Mouse (Mus musculus): ENCODE measurements around the gene Tmem256. TPM values are rescaled to one million over a fixed set of nuclear protein-coding genes. Genes with fewer than 3 reads are reported as not detected.

Gene Tmem256
- polyA plus RNA-seq, 1 experiment from 2014 or later: 280 TPM

- no peaks in the 10 kb centered on the region for H3K9me3 ChIP-seq (replicated peaks)
- H3K4me1 ChIP-seq: peaks cover 62% of the 10 kb centered on the region
- WGBS: under 1% methylated on average over 33 of the region's 33 CpGs
- DNase-seq (ENCODE audit: low spot score): peak; percentile 86
- H3K4me3 ChIP-seq: peak overlapping the region; percentile 62
- no peaks in the 10 kb centered on the region for H3K36me3 ChIP-seq
- peaks cover 100% of the 10 kb centered on the region for H3K27me3 ChIP-seq (ENCODE audit: low read depth, poor library complexity, severe bottlenecking)
- H3K27ac ChIP-seq: peak overlapping the region; percentile 66
Measured at GRCm38 (mm10) chr11:69802648-69803105, 35.6 kb upstream of the Tmem256 start.

GRCm38 (mm10) chr11:69803328-69803727 is 35.0 kb upstream of the Tmem256 start:
- Histone ChIP-seq H3K27ac (peak overlapping the region; percentile 57), H3K36me3 (no peaks in the 10 kb centered on the region), H3K9me3 (replicated peaks) (no peaks in the 10 kb centered on the region), H3K4me3 (peak overlapping the region; percentile 62), H3K27me3 (ENCODE audit: low read depth, poor library complexity, severe bottlenecking) (peaks cover 98% of the 10 kb centered on the region), H3K4me1 (peaks cover 62% of the 10 kb centered on the region)
- DNase-seq (ENCODE audit: low spot score): no peak
- WGBS: 3% methylated on average over 12 of the region's 12 CpGs

- Histone ChIP-seq H3K9me3 (replicated peaks) (no peaks in the 10 kb centered on the region), H3K27ac (peak overlapping the region; percentile 57), H3K36me3 (no peaks in the 10 kb centered on the region), H3K4me3 (peak overlapping the region; percentile 62), H3K27me3 (ENCODE audit: low read depth, poor library complexity, severe bottlenecking) (peaks cover 91% of the 10 kb centered on the region), H3K4me1 (peaks cover 60% of the 10 kb centered on the region)
- WGBS: 1% methylated on average over 60 of the region's 60 CpGs
- peak; percentile 78 for DNase-seq (ENCODE audit: low spot score)
Measured at GRCm38 (mm10) chr11:69803786-69804651, 34.3 kb upstream of the Tmem256 start.

DNA sequence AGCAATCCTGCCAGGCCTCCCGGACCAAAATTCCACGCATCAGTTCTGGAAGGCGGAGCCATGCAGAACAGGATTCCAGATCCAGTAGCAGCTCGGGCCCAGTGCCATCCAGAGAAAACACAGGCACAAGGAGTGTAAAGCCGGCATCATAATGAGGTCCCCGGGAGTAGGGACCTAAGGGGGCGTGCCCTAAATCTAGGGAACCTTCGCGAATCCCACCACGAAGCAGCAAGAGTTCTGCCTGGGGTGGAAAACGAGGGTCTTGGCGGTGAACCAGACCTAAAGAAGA is 33.7 kb upstream of the Tmem256 start:
- H3K27me3 ChIP-seq (ENCODE audit: low read depth, poor library complexity, severe bottlenecking): peaks cover 86% of the 10 kb centered on the region
- no peak overlapping the region for H3K27ac ChIP-seq
- H3K9me3 ChIP-seq (replicated peaks): no peaks in the 10 kb centered on the region
- H3K4me1 ChIP-seq: peaks cover 54% of the 10 kb centered on the region
- peak; percentile 43 for DNase-seq (ENCODE audit: low spot score)
- 5% methylated on average over 12 of the region's 12 CpGs for WGBS
- H3K4me3 ChIP-seq: peak overlapping the region; percentile 62
- H3K36me3 ChIP-seq: no peaks in the 10 kb centered on the region

DNA sequence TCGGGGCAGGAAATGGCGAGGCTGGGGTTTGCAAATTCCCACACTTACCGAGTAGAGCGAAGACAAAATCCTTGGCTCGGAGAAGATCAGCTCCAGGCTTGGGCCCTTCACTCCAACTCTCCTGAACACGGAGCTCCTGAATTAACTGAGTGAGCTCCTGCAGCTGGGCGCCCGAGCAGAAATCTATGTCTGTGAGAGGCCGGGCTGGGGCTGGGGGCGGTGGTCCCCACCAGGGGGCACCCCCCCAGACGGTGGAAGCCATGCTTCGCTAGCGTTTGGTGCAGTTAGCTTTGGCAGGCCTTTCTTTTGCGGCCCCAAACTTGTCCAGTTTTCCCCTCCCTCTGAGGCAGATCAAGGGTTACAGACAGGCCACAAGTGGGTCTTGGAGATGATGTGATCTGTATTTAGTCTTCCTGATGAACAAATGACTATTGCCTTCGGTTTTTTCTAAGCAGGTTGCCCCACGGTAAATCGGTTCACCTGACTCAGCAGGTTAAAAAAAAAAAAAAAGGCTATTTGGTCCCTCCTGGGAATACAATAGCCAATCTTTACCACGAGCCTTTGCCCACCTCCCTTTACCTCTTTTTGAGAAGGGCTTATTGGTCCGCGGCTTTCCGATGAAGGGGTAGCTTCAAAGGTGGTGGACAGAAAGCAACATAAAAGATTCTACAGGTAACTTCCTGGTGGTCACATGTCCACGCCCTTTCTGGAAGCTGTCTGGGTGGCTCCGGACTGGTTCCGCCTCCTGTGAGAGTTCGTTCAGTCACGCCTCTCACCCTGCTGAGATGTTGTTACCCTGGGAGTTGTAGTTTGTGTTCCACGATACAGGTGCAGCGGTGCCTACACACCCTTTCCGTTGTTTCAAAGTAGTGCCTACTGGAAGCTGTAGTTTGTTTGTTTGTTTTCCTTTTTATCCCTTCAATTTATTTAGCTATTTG is 33.1 kb upstream of the Tmem256 start, which contains the start of gene Tmem102:
Gene Tmem102, minus strand, starts transcription at position 653 of the 938 bp plus-strand sequence.
- no peak within 1 kb of the TSS for H3K27ac ChIP-seq
- WGBS: 6% methylated on average over 29 of the region's 29 CpGs
- H3K9me3 ChIP-seq (replicated peaks): no peaks in the 10 kb centered on the region
- peak within 1 kb of the TSS; percentile 62 for H3K4me3 ChIP-seq
- H3K36me3 ChIP-seq: no peaks in the 10 kb centered on the region
- DNase-seq (ENCODE audit: low spot score): no peak
- peaks cover 48% of the 10 kb centered on the region for H3K4me1 ChIP-seq
- peaks cover 79% of the 10 kb centered on the region for H3K27me3 ChIP-seq (ENCODE audit: low read depth, poor library complexity, severe bottlenecking)

DNA sequence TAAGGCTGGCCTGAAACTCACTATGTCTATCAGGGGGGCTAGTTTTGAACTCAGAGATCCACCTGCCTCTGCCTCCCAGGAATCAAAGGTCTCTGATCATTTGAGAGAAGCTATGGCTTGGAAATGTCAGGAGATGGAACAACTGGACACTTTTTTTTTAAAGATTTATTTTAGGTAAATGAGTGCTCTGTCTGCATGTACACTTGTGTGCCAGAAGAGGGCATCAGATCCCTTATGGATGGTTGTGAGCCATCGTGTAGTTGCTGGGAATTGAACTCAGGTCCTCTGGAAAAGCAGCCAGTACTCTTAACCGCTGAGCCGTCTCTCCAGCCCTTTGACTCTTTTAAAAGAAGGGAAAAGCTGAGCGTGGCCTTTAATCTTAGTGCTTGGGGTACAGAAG is 31.9 kb upstream of the Tmem256 start:
- Histone ChIP-seq H3K9me3 (replicated peaks) (no peaks in the 10 kb centered on the region), H3K4me3 (no peak overlapping the region), H3K4me1 (peaks cover 37% of the 10 kb centered on the region), H3K27me3 (ENCODE audit: low read depth, poor library complexity, severe bottlenecking) (peaks cover 68% of the 10 kb centered on the region), H3K36me3 (no peaks in the 10 kb centered on the region), H3K27ac (no peak overlapping the region)
- no peak for DNase-seq (ENCODE audit: low spot score)
- WGBS: 77% methylated on average over 4 of the region's 4 CpGs

- Histone ChIP-seq H3K9me3 (replicated peaks) (no peaks in the 10 kb centered on the region), H3K27me3 (ENCODE audit: low read depth, poor library complexity, severe bottlenecking) (peaks cover 55% of the 10 kb centered on the region)
Measured at GRCm38 (mm10) chr11:69807641-69808040, 30.7 kb upstream of the Tmem256 start.

GRCm38 (mm10) chr11:69810280-69810679 is 28.0 kb upstream of the Tmem256 start:
- H3K4me3 ChIP-seq: no peak overlapping the region
- peaks cover 29% of the 10 kb centered on the region for H3K27me3 ChIP-seq (ENCODE audit: low read depth, poor library complexity, severe bottlenecking)
- H3K36me3 ChIP-seq: no peaks in the 10 kb centered on the region
- H3K27ac ChIP-seq: no peak overlapping the region
- H3K4me1 ChIP-seq: no peaks in the 10 kb centered on the region
- DNase-seq (ENCODE audit: low spot score): no peak
- no peaks in the 10 kb centered on the region for H3K9me3 ChIP-seq (replicated peaks)

More at GRCm38 (mm10) chr11:69807641-69808040, 30.7 kb upstream of the Tmem256 start:
- no peaks in the 10 kb centered on the region for H3K36me3 ChIP-seq
- 84% methylated on average over 2 of the region's 2 CpGs for WGBS
- no peak for DNase-seq (ENCODE audit: low spot score)
- H3K4me3 ChIP-seq: no peak overlapping the region
- H3K27ac ChIP-seq: no peak overlapping the region
- peaks cover 25% of the 10 kb centered on the region for H3K4me1 ChIP-seq

- no peak for DNase-seq (ENCODE audit: low spot score)
- H3K27ac ChIP-seq: no peak within 1 kb of the TSS
- H3K9me3 ChIP-seq (replicated peaks): no peaks in the 10 kb centered on the region
- H3K27me3 ChIP-seq (ENCODE audit: low read depth, poor library complexity, severe bottlenecking): no peaks in the 10 kb centered on the region
- H3K36me3 ChIP-seq: no peaks in the 10 kb centered on the region
- H3K4me1 ChIP-seq: no peaks in the 10 kb centered on the region
- no peak within 1 kb of the TSS for H3K4me3 ChIP-seq
- 57% methylated on average over 10 of the region's 10 CpGs for WGBS
Measured at GRCm38 (mm10) chr11:69815155-69815554, 23.2 kb upstream of the Tmem256 start, which contains the start of gene Gm39566. Gene Gm39566, minus strand, starts transcription at chr11:69815298.

- 95% methylated on average over 12 of the region's 12 CpGs for WGBS
- no peaks in the 10 kb centered on the region for H3K27me3 ChIP-seq (ENCODE audit: low read depth, poor library complexity, severe bottlenecking)
- H3K9me3 ChIP-seq (replicated peaks): no peaks in the 10 kb centered on the region
- H3K27ac ChIP-seq: no peak overlapping the region
- H3K36me3 ChIP-seq: no peaks in the 10 kb centered on the region
- H3K4me3 ChIP-seq: no peak overlapping the region
- DNase-seq (ENCODE audit: low spot score): no peak
- H3K4me1 ChIP-seq: no peaks in the 10 kb centered on the region
Measured at GRCm38 (mm10) chr11:69816520-69816919, 21.8 kb upstream of the Tmem256 start.

GRCm38 (mm10) chr11:69818365-69818764 is 19.9 kb upstream of the Tmem256 start, which contains the start of gene Spem2:
Gene Spem2, minus strand, starts transcription at chr11:69818465.
- Histone ChIP-seq H3K4me1 (no peaks in the 10 kb centered on the region), H3K27ac (no peak within 1 kb of the TSS), H3K4me3 (no peak within 1 kb of the TSS), H3K9me3 (replicated peaks) (no peaks in the 10 kb centered on the region), H3K27me3 (ENCODE audit: low read depth, poor library complexity, severe bottlenecking) (no peaks in the 10 kb centered on the region), H3K36me3 (no peaks in the 10 kb centered on the region)
- DNase-seq (ENCODE audit: low spot score): no peak
- 89% methylated on average over 2 of the region's 2 CpGs for WGBS

GRCm38 (mm10) chr11:69818871-69819270 is 19.4 kb upstream of the Tmem256 start:
- H3K9me3 ChIP-seq (replicated peaks): no peaks in the 10 kb centered on the region
- no peak for DNase-seq (ENCODE audit: low spot score)
- no peaks in the 10 kb centered on the region for H3K27me3 ChIP-seq (ENCODE audit: low read depth, poor library complexity, severe bottlenecking)
- no peak overlapping the region for H3K4me3 ChIP-seq
- no peak overlapping the region for H3K27ac ChIP-seq
- H3K4me1 ChIP-seq: peaks cover 4% of the 10 kb centered on the region; the same call in 1 of the 2 replicates
- WGBS: 89% methylated on average over 8 of the region's 8 CpGs
- no peaks in the 10 kb centered on the region for H3K36me3 ChIP-seq
